Mouse (Mus musculus) ovary, postnatal 14 days (tissue): ENCODE results near the gene Asb4.

ENCODE experiments used
- DNase-seq: peaks from one replicate; pipeline ENCODE4 v3.0.0; 2022; ENCODE audit warnings: low spot score

Gene Asb4

DNA sequence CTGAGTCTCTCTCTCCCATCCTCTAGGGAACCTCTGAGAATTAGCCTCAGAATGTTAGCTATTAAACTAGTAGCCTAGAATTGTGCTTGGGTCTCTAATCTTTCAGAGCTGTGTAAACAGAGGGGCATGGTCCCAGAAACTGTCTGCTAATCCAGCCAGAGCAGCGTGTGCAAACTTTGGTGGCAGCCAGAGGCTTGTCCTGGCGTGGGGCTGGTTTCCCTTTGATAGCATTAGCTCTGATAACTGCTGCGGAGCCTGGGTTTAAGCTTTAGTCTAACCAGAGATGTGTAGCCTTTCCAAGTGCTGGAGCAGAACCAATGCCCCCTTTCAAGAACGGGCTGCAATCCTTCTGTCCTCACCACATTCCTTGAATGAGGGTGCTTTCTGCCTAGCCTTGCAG lies 11.8 kb downstream of the Asb4 start:
- no peak for DNase-seq

DNA sequence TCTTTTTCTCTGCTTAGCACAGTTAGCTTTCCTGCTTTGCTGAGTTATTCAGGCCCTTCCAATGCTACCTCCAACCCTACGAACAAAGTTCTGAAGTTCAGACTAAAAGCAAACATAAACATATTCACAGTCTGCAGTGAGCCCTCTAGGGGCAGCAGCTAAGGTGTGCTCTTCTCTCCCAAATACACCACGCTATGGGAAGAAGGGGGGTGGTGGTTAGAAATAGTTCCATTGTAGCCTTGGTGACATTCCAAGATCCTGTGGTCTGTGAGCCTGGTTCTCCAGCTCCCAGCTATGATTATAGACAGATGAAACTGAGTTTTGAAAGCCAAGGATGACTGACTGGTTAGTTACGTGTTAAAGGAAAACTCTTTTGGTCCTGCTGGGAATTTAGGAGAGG lies 13.6 kb downstream of the Asb4 start:
- DNase-seq = no peak

DNA sequence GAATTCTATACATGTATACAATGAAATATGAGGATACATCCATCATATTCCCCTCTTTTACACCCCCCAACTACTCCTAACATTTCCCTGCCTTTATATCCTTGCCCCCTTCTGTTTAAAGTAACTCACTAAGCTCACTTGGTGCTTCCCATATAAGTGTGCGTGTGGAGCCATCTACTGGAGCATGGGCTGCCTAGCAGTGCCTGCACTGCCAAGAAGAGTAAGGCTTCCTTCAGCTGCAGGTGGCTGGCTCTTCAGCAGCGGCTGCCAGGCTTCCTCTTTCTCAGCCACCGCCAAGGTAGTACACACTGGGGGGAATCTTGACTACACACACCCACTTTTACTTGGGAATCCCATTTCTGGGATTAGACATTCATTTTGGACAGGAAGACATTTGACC lies 18.2 kb downstream of the Asb4 start:
- DNase-seq = peak; percentile 43

DNA sequence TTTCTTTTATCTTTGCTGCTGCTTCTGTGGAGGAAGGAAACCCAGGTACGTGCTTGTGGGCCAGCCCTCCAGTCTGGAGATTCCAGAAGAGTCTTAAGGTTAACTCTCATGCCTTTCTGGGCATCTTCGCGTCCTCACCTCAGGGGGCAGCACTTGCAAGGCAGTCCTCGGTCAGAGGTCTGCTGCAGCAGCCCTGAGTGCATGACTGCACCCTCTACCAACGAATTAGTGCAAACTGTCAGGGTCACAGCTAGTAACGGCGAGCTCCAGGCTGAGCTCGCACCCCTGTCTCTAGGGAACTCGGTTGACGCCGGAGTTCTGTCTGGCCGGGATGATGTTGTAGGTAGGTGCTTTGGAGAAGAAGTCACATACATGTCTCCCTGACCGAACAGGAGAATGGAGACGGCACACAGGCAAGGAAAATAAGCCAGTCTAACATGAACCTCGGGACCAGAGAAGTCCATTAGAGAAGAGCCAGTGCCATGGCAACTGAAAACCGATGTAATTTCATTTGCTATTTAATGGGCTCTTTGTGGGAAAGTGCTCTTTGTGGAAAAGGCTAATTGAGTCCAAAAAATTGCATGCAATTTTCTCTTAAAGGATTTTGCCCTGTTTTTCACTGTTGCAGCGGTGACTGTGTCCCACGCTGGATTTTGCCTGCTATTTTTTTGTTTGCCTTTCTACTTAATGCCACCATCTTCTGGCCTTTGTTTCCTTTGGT lies 20.1 kb downstream of the Asb4 start:
- DNase-seq = no peak

- no peak for DNase-seq
These were observed 20.8 kb downstream of the Asb4 start for GRCm38 (mm10) chr6:5404016-5404415.

GRCm38 (mm10) chr6:5408451-5409177 lies 25.4 kb downstream of the Asb4 start:
- DNase-seq = no peak

DNA sequence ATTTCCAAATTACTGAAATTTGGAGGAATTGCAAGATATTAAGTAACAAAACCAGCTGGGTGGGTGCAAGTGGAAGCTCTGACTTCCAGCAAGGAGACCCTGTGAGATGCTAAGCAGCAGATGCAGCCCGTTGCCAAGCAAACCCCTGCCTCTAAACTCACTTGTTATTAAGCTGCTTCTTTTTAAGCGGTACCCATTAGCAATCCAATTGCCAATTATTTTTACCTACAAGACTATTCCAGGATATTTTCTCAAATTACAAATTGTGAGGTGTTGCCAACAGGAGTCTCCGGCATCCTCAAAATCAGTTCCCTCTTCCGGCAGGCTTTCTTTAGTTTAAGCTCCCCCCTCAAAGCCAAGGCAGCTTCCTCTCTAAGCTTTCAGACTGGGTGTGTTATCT lies 26.5 kb downstream of the Asb4 start:
- no peak for DNase-seq

DNA sequence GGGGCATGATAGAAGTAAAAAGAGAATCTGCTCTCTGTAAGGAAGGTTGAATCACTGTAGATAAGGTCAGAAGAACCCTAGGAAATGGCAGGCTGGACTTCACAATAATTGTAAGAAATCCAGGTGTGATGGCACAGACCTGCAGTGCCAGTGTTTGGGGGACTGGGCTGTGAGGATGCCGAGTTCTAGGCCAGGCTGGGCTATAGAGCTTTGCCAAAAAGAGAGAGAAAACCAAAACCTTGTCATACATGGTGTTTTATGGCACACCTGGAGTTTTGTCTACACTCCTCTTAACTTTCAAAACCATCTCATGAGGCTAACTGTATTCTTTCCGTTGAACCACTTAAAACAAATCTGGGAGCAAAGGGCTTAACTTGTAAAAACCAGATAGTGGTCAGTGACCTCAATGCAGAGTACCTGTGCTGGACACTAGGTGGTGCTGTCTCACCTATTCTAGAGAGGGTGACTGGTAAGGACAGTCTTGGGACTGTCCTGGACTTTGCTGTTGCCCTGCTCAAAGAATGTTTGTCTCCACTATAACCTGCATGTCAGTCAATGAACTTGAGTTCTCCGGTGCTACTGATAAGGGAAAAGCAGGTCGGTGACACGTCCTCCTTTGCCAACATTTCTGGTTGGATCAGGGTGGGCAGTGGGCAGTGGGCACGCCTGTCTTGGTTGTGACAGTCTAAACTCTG lies 27.7 kb downstream of the Asb4 start:
- peak; percentile 71 for DNase-seq

GRCm38 (mm10) chr6:5413282-5413681 lies 30.1 kb downstream of the Asb4 start:
- peak; percentile 17 for DNase-seq

GRCm38 (mm10) chr6:5421442-5421841 lies 38.3 kb downstream of the Asb4 start:
- DNase-seq = no peak

- DNase-seq = no peak
These were observed 39.2 kb downstream of the Asb4 start for GRCm38 (mm10) chr6:5422386-5422785.

- no peak for DNase-seq
These were observed 40.4 kb downstream of the Asb4 start for GRCm38 (mm10) chr6:5423594-5423993.

GRCm38 (mm10) chr6:5427033-5427432 lies 43.8 kb downstream of the Asb4 start:
- no peak for DNase-seq

DNA sequence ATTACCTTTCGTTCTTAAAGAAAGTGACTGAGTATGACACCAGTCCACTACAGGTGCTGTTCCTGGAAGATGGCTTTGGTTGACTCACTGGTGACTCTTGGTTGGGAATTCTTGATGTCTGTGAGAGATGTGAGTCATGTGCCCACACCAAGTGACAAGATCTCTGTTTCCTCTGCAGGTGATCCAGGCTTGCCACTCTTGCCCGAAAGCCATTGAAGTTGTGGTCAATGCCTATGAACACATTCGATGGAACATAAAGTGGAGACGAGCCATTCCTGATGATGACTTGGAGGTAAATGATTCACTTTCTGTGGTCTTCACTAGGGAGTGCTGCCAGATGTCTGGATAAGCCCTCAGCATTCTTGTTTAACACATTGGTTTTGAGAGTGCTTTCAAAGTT lies 46.4 kb downstream of the Asb4 start:
- no peak for DNase-seq

DNA sequence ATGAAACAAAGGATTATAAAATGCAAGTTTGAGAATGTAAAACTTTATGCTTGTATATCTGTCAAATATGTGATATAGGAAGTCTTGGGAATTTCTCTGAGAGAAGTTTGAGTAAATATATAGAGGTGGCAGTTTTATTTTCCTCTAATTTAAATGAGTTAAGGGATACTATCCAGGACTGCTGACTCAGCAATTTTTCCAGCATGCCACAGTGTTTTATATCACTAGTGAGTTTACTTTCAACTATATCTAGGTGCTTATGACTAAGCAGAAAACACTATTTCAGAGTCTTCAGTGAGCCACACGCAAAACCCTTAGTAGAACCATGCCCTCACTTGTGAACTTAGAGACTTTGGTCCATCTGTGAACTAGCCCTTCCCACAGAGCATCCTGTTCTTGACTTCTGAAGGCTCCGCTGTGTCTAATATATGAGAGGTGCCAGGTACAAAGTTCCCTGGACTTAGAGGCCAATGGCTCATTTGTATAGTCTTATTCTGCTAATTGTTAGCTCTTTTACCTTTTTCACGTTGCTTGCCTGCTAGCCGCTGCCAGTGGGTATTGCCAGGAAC lies 46.9 kb downstream of the Asb4 start:
- DNase-seq = no peak

DNA sequence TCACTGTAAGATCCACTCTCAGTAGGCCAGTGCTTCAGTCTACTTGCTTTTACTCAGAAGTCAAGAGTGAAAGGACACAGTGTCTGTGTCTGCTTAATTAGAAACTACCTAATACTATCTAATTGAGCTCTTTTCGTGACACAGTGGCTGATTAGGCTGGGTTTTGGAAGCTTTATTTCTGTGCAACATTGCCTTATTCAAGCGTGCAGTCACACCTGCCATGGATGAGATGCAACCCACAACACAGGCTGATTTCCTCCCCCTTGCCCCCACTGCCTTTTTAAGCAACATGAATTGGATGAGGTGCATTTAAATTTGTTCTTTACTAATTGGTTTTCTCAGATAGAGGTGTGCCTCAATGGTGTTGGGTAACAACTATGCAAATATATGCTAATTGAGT lies 50.7 kb downstream of the Asb4 start:
- DNase-seq = no peak

GRCm38 (mm10) chr6:5437757-5438156 lies 54.6 kb downstream of the Asb4 start:
- DNase-seq = no peak

DNA sequence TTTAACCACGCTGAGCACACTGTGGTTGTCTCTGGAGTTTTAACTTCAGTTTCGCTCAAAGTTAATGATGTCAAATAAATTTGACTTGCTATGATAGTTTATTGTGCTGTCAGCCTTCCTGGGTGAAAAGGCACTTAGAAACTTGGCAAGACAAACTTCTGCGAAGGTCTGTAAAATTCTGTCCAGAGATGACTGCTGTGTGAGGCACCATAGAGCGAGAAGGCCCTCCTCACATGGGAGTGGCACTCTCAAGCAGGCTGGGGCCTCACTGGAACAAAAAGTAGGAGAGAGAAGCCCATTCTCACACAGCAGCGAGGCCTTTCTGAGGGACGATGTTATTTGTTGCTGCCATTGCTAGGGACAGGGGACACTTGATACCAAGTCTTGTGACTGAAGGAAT lies 58.0 kb downstream of the Asb4 start:
- no peak for DNase-seq

- DNase-seq = no peak
These were observed 59.3 kb downstream of the Asb4 start for GRCm38 (mm10) chr6:5442316-5443085.

DNA sequence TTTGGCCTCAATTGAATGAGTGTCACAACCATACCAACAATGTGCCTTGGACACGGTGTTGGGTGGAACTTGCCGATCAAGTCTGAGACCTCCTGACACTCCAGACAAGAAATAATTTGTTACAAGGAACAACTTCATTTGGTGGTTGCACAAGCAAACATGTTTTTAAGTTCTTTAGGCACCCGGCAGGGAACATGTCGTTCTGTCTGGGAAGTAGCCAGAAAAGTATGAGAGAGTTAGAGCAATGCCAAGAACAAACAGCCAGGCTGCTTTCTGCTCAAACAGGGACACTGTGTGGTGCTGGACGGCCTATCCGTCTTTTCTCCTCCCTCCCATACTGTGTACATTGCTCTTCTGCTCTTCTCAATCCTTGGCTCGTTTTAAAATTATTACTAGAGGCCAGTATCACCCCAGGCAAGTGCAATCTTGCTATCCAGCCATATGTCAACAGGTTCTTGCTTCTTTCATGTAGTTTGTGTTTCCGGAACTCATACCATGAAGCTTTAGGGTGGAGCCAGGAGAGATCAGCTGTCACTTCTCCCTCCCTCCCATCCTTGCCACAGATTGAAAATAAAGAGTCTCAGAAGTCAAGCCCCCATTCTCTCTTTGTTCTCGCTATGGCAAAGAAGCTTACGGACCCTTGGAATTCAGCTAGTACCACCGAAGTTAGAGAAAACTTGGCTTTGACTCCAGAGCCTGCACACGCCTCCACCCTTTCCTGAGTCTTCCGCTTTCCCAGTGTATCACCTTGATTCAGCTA lies 60.1 kb downstream of the Asb4 start:
- DNase-seq = no peak

DNA sequence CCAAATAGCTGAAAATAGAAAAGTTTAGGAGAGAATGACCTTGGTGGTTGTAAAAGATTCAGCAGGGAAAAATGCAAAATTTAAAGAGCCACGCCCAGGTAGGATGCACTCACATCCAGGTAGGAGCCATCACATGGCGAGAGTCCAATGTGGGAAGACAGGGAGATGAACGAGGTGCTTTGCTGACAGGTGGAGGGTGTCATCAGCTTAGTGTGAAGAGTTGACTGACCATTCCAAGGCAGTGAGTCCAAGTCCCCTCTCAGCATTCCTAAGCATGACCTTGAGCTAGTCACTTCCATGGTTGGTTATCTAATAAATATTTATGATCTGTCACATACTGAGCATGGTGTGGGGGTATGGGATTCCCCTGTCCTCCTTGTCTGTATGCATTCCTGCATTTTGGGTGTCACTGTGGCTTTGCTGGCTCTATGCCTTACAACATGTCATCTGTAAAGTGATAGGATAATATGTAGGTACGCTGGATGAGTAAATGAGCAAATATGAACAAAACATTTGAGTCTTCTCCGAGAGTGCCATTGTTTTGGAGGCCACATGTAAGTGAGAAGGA lies 61.2 kb downstream of the Asb4 start:
- DNase-seq = no peak
